Mouse (Mus musculus) liver, adult 2 months (tissue): ENCODE data around the gene Jarid2. TPM values are rescaled to one million over a fixed set of nuclear protein-coding genes. Genes with fewer than 3 reads are reported as not detected.

Experiments
- DNase-seq: peaks from one replicate; pipeline ENCODE4 v3.0.0-alpha.2; 2011; ENCODE audit warnings: low read depth, low spot score; ENCODE audit errors: extremely low read depth
- H3K27ac ChIP-seq: fragments of 200-500 bp; replicated peaks from 2 replicates; pipeline ENCODE4 v1.5.1; 2012; ENCODE audit warnings: low read depth, mild to moderate bottlenecking, control low read depth, inconsistent platforms, low read length; ENCODE audit not compliant: insufficient read depth
- H3K27me3 ChIP-seq: fragments of 200-500 bp; 2 replicates; pipeline ENCODE4 v1.6.1; 2012; ENCODE audit warnings: mild to moderate bottlenecking, moderate library complexity, low read length, inconsistent platforms; ENCODE audit not compliant: control insufficient read depth, insufficient read depth
- H3K36me3 ChIP-seq: fragments of 200-500 bp; 2 replicates; pipeline ENCODE4 v1.6.1; 2012; ENCODE audit warnings: low read length, inconsistent platforms; ENCODE audit not compliant: control insufficient read depth, insufficient read depth
- H3K4me1 ChIP-seq: fragments of 200-500 bp; 2 replicates; pipeline ENCODE4 v1.6.1; 2011; ENCODE audit warnings: low read length; ENCODE audit not compliant: control insufficient read depth, insufficient read depth
- H3K4me3 ChIP-seq: fragments of 200-500 bp; 2 replicates; pipeline ENCODE4 v1.5.1; 2011; ENCODE audit warnings: low read depth, mild to moderate bottlenecking, control low read depth, low read length, moderate library complexity; ENCODE audit not compliant: insufficient read depth
- H3K79me2 ChIP-seq: fragments of 200-500 bp; 2 replicates; pipeline ENCODE4 v1.6.1; 2012; ENCODE audit warnings: inconsistent platforms, mild to moderate bottlenecking, low read length, moderate library complexity; ENCODE audit not compliant: control insufficient read depth, insufficient read depth
- H3K9ac ChIP-seq: fragments of 200-500 bp; 2 replicates; pipeline ENCODE4 v1.6.1; 2012; ENCODE audit warnings: low read depth, mild to moderate bottlenecking, control low read depth, inconsistent platforms, low read length
- CTCF ChIP-seq: fragments of 200-500 bp; IDR thresholded peaks from 2 replicates; pipeline ENCODE4 v1.5.1; 2011; ENCODE audit warnings: low read depth, low read length, control low read depth
- POLR2A ChIP-seq: fragments of 200-500 bp; IDR thresholded peaks from 2 replicates; pipeline ENCODE4 v1.6.1; 2011; ENCODE audit warnings: low read length, control low read depth; ENCODE audit not compliant: insufficient read depth; ENCODE audit errors: extremely low read depth
- WGBS: fragments of 180-500 bp; shearing (Covaris S2); methylation state at CpG from one replicate; pipeline ENCODE4 v1.1.7; 2018; 5-methylcytosine and 5-hydroxymethylcytosine counted together
- polyA plus RNA-seq: library from polyadenylated mRNA; depleted of rRNA; stranded (reverse); fragments of >200 nt; gene quantifications from 2 replicates; pipeline ENCODE4 v1.2.3, GENCODE M21; 2012
- total RNA-seq: library from RNA; depleted of rRNA; stranded (reverse); fragments of >200 nt; gene quantifications from 2 replicates; pipeline ENCODE4 v1.2.3, GENCODE M21; 2014

Jarid2 gene
- total and polyA plus RNA-seq, 2 experiments: 2.9 to 5.7 TPM

GRCm38 (mm10) chr13:44924042-44924441 is 194.8 kb downstream of the Jarid2 start:
- no peak for DNase-seq
- Histone ChIP-seq H3K27ac (no peak overlapping the region), H3K36me3 (peaks cover 50% of the 10 kb centered on the region), H3K4me1 (peaks cover 3% of the 10 kb centered on the region; the same call in 1 of the 2 replicates), H3K27me3 (no peaks in the 10 kb centered on the region), H3K9ac (no peak overlapping the region), H3K79me2 (no peaks in the 10 kb centered on the region), H3K4me3 (no peak overlapping the region)
- WGBS: 74% methylated on average over 3 of the region's 3 CpGs
- TF ChIP-seq POLR2A (no peak), CTCF (no peak)

DNA sequence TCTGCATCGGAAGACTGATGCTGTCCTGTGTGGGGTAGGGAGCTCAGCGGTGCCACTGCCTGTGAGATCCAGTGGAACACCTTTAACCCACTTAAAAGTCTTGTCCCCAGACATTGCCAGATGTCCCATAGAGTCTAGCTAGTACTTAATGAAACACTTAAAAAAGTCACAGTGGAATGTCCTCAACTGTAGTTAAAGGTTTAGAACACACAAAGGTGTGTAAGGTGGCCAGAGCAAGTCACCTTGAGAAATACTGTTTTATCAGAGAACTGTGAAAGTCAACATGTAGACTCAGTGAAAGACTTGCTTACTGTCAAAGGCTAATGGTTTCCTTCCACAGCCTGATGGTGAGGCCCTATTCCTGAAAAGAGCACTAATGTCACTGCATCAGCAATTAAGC is 195.9 kb downstream of the Jarid2 start:
- no peak overlapping the region for H3K9ac ChIP-seq
- H3K27me3 ChIP-seq: no peaks in the 10 kb centered on the region
- no peak for DNase-seq
- no peak overlapping the region for H3K27ac ChIP-seq
- WGBS: 97% methylated on average over 2 of the region's 2 CpGs
- peaks cover 3% of the 10 kb centered on the region; the same call in 1 of the 2 replicates for H3K4me1 ChIP-seq
- TF ChIP-seq CTCF: no peak
- no peak for TF ChIP-seq POLR2A
- H3K79me2 ChIP-seq: no peaks in the 10 kb centered on the region
- H3K4me3 ChIP-seq: no peak overlapping the region
- peaks cover 44% of the 10 kb centered on the region for H3K36me3 ChIP-seq

GRCm38 (mm10) chr13:44926311-44926710 is 197.0 kb downstream of the Jarid2 start:
- Histone ChIP-seq H3K4me3 (no peak overlapping the region), H3K4me1 (peaks cover 3% of the 10 kb centered on the region; the same call in 1 of the 2 replicates), H3K9ac (no peak overlapping the region), H3K79me2 (no peaks in the 10 kb centered on the region), H3K36me3 (peaks cover 34% of the 10 kb centered on the region), H3K27me3 (no peaks in the 10 kb centered on the region), H3K27ac (no peak overlapping the region)
- DNase-seq: no peak
- TF ChIP-seq POLR2A (no peak), CTCF (no peak)
- WGBS: 59% methylated on average over 2 of the region's 2 CpGs

- Histone ChIP-seq H3K27me3 (no peaks in the 10 kb centered on the region), H3K36me3 (peaks cover 9% of the 10 kb centered on the region; the same call in 1 of the 2 replicates), H3K27ac (no peak overlapping the region), H3K4me1 (no peaks in the 10 kb centered on the region), H3K9ac (no peak overlapping the region), H3K4me3 (no peak overlapping the region), H3K79me2 (no peaks in the 10 kb centered on the region; the same call in 1 of the 2 replicates)
- no peak for DNase-seq
- 90% methylated on average over 18 of the region's 18 CpGs for WGBS
- TF ChIP-seq POLR2A: no peak
- TF ChIP-seq CTCF: no peak
Measured at GRCm38 (mm10) chr13:44932307-44933264, 203.3 kb downstream of the Jarid2 start.

GRCm38 (mm10) chr13:44933575-44933974 is 204.3 kb downstream of the Jarid2 start:
- H3K27me3 ChIP-seq: no peaks in the 10 kb centered on the region
- H3K4me1 ChIP-seq: no peaks in the 10 kb centered on the region
- H3K27ac ChIP-seq: no peak overlapping the region
- peaks cover 4% of the 10 kb centered on the region; the same call in 1 of the 2 replicates for H3K36me3 ChIP-seq
- DNase-seq: no peak
- TF ChIP-seq CTCF: no peak
- no peak for TF ChIP-seq POLR2A
- no peaks in the 10 kb centered on the region; the same call in 1 of the 2 replicates for H3K79me2 ChIP-seq
- no peak overlapping the region for H3K9ac ChIP-seq
- no peak overlapping the region for H3K4me3 ChIP-seq
- 82% methylated on average over 7 of the region's 7 CpGs for WGBS

GRCm38 (mm10) chr13:44937681-44938080 is 208.4 kb downstream of the Jarid2 start:
- Histone ChIP-seq H3K27ac (no peak overlapping the region), H3K4me1 (no peaks in the 10 kb centered on the region), H3K36me3 (no peaks in the 10 kb centered on the region), H3K9ac (no peak overlapping the region), H3K27me3 (no peaks in the 10 kb centered on the region), H3K4me3 (no peak overlapping the region), H3K79me2 (peaks cover 4% of the 10 kb centered on the region)
- TF ChIP-seq CTCF (no peak), POLR2A (no peak)
- 76% methylated on average over 3 of the region's 3 CpGs for WGBS
- DNase-seq: no peak
